In genomic region chr11:68623225-68623870, GRCm38 (mm10) we compare ENCODE assay signal across 8 mouse cellular contexts. TPM values are rescaled to one million over a fixed set of nuclear protein-coding genes. Genes with fewer than 3 reads are reported as not detected.
DNase-seq lines count a peak whose midpoint lies in the region; ATAC-seq and TF ChIP-seq lines count a peak whose summit lies in the region.

No protein-coding gene starts in this region.

- no peak for TF ChIP-seq POLR2A in thymus, adult 2 months (IDR thresholded peaks at IDR 0.05; ENCODE audit: control insufficient read depth, extremely low read depth, insufficient read depth, low read length, poor library complexity)

- no peaks in the 10 kb centered on the region for H3K9me3 ChIP-seq in kidney, embryonic 14.5 days (ENCODE audit: control insufficient read depth, low read length)
- no peaks in the 10 kb centered on the region for H3K9me3 ChIP-seq in limb, embryonic 12.5 days
- H3K9me3 ChIP-seq in midbrain, embryonic 16.5 days (replicated peaks; ENCODE audit: control insufficient read depth, low read length, poor library complexity, severe bottlenecking) = no peaks in the 10 kb centered on the region

- H3K27ac ChIP-seq in kidney, embryonic 14.5 days (ENCODE audit: low read depth, low read length) = peak overlapping the region; percentile 85
- peak overlapping the region; percentile 37; the same call in 1 of the 2 replicates for H3K27ac ChIP-seq in limb, embryonic 12.5 days
- no peak overlapping the region for H3K27ac ChIP-seq in midbrain, embryonic 16.5 days (ENCODE audit: low read length)
- H3K27ac ChIP-seq in thymus, adult 2 months (ENCODE audit: control insufficient read depth, insufficient read depth, low read length) = no peak overlapping the region

- TF ChIP-seq CTCF in thymus, adult 2 months (IDR thresholded peaks at IDR 0.05; ENCODE audit: borderline replicate concordance, control insufficient read depth, extremely low read depth, insufficient read depth, low read length, poor library complexity) = no peak

- H3K4me3 ChIP-seq in kidney, embryonic 14.5 days (ENCODE audit: low read length) = peak overlapping the region; percentile 11
- H3K4me3 ChIP-seq in limb, embryonic 12.5 days (replicated peaks) = peak overlapping the region; percentile 34
- H3K4me3 ChIP-seq in midbrain, embryonic 16.5 days (ENCODE audit: low read depth, low read length) = peak overlapping the region; percentile 37
- H3K4me3 ChIP-seq in thymus, adult 2 months (ENCODE audit: control insufficient read depth, insufficient read depth, low read length) = no peak overlapping the region

- peak overlapping the region; percentile 8; the same call in 1 of the 2 replicates for H3K9ac ChIP-seq in kidney, embryonic 14.5 days (ENCODE audit: low read depth, low read length)
- no peak overlapping the region for H3K9ac ChIP-seq in limb, embryonic 12.5 days (replicated peaks)
- H3K9ac ChIP-seq in midbrain, embryonic 16.5 days (ENCODE audit: low read depth, low read length) = peak overlapping the region; percentile 40; the same call in 1 of the 2 replicates

- H3K4me1 ChIP-seq in kidney, embryonic 14.5 days (ENCODE audit: control insufficient read depth, insufficient read depth, low read length) = peaks cover 16% of the 10 kb centered on the region
- H3K4me1 ChIP-seq in limb, embryonic 12.5 days (replicated peaks) = peaks cover 17% of the 10 kb centered on the region
- H3K4me1 ChIP-seq in midbrain, embryonic 16.5 days (ENCODE audit: control insufficient read depth, insufficient read depth, low read length) = peaks cover 8% of the 10 kb centered on the region
- H3K4me1 ChIP-seq in thymus, adult 2 months (replicated peaks; ENCODE audit: control insufficient read depth, insufficient read depth, low read length) = peaks cover 3% of the 10 kb centered on the region; the same call in 1 of the 2 replicates

- H3K27me3 ChIP-seq in kidney, embryonic 14.5 days (ENCODE audit: control insufficient read depth, insufficient read depth, low read length) = no peaks in the 10 kb centered on the region
- no peaks in the 10 kb centered on the region for H3K27me3 ChIP-seq in limb, embryonic 12.5 days
- no peaks in the 10 kb centered on the region for H3K27me3 ChIP-seq in midbrain, embryonic 16.5 days (ENCODE audit: control insufficient read depth, insufficient read depth, low read depth, low read length)
- no peaks in the 10 kb centered on the region for H3K27me3 ChIP-seq in thymus, adult 2 months (ENCODE audit: control insufficient read depth, insufficient read depth, low read length)

- 3% methylated on average over 14 of the region's 14 CpGs for WGBS in kidney, embryonic 14.5 days
- WGBS in limb, embryonic 12.5 days = 4% methylated on average over 14 of the region's 14 CpGs
- 4% methylated on average over 14 of the region's 14 CpGs for WGBS in midbrain, embryonic 16.5 days
- WGBS in thymus, adult 2 months = 11% methylated on average over 14 of the region's 14 CpGs

- H3K4me2 ChIP-seq in kidney, embryonic 14.5 days (replicated peaks; ENCODE audit: low read depth, low read length) = peak overlapping the region; percentile 35
- H3K4me2 ChIP-seq in limb, embryonic 12.5 days = peak overlapping the region; percentile 58
- H3K4me2 ChIP-seq in midbrain, embryonic 16.5 days (ENCODE audit: low read length) = peak overlapping the region; percentile 61

- peak; percentile 85 for ATAC-seq in cerebellum, adult (ENCODE audit: insufficient number of reproducible peaks, low FRiP score, low TSS enrichment)
- ATAC-seq in granulocyte monocyte progenitor cell, adult 5-6 weeks (replicated peaks; ENCODE audit: poor library complexity, severe bottlenecking) = peak; percentile 84
- peak; percentile 97 for ATAC-seq in kidney, embryonic 14.5 days (ENCODE audit: low FRiP score, low TSS enrichment)
- ATAC-seq in limb, embryonic 12.5 days (ENCODE audit: insufficient number of reproducible peaks, insufficient read depth, low FRiP score, low TSS enrichment, low read depth) = peak; percentile 85
- ATAC-seq in midbrain, embryonic 16.5 days = peak; percentile 81

- DNase-seq in cerebellum, postnatal 4 days (ENCODE audit: low spot score in 2 of 2) = no peak
- peak; percentile 66 to 74 for DNase-seq in cerebellum, postnatal 25 days
- DNase-seq in thymus, adult 2 months = peak; percentile 49

- no peaks in the 10 kb centered on the region for H3K36me3 ChIP-seq in kidney, embryonic 14.5 days (ENCODE audit: control insufficient read depth, insufficient read depth, low read length)
- no peaks in the 10 kb centered on the region for H3K36me3 ChIP-seq in limb, embryonic 12.5 days
- H3K36me3 ChIP-seq in midbrain, embryonic 16.5 days (ENCODE audit: control insufficient read depth, insufficient read depth, low read length) = no peaks in the 10 kb centered on the region
- H3K36me3 ChIP-seq in thymus, adult 2 months (ENCODE audit: control insufficient read depth, insufficient read depth, low read length) = no peaks in the 10 kb centered on the region

RNA-seq across cellular contexts. Expression of gene Ccdc42, which starts 36.5 kb away (rescaled TPM):
- total RNA-seq in granulocyte monocyte progenitor cell, adult 5-6 weeks (2014; fragmentation: Nextera tagmentation) = not detected in 2 replicates
- not detected in 2 replicates for total RNA-seq in granulocyte monocyte progenitor cell, adult 5-6 weeks (2017)
- 2.5 and 3.0 TPM in 2 replicates for polyA plus RNA-seq in kidney, embryonic 14.5 days (2014; fragmentation: Nextera tagmentation; extraction: Ambion mirVana)
- polyA plus RNA-seq in limb, embryonic 12.5 days (2016; fragmentation: Nextera tagmentation; extraction: Ambion mirVana) = 0.28 and 1.0 TPM in 2 replicates
- 0.18 and 0.65 TPM in 2 replicates for polyA plus RNA-seq in midbrain, embryonic 16.5 days (2015; fragmentation: Nextera tagmentation; extraction: Ambion mirVana)
- polyA plus RNA-seq in thymus, adult 2 months (2012; rRNA removed) = not detected in 2 replicates

Comparison
In these comparisons a context has a peak if more than half of its experiments do, and no peak if none do; other contexts are left out.
1. DNase-seq: peak in cerebellum, postnatal 25 days (2 of 2) and thymus, adult 2 months (single experiment); none in cerebellum, postnatal 4 days (0 of 2).
2. H3K27ac ChIP-seq: peak in kidney, embryonic 14.5 days (single experiment) and limb, embryonic 12.5 days (single experiment); none in midbrain, embryonic 16.5 days (single experiment) and thymus, adult 2 months (single experiment).
3. Peak in every context shown above with its lines, with median percentiles within 50 percentile points of each other: ATAC-seq and H3K4me2 ChIP-seq.